In the genomic region with DNA sequence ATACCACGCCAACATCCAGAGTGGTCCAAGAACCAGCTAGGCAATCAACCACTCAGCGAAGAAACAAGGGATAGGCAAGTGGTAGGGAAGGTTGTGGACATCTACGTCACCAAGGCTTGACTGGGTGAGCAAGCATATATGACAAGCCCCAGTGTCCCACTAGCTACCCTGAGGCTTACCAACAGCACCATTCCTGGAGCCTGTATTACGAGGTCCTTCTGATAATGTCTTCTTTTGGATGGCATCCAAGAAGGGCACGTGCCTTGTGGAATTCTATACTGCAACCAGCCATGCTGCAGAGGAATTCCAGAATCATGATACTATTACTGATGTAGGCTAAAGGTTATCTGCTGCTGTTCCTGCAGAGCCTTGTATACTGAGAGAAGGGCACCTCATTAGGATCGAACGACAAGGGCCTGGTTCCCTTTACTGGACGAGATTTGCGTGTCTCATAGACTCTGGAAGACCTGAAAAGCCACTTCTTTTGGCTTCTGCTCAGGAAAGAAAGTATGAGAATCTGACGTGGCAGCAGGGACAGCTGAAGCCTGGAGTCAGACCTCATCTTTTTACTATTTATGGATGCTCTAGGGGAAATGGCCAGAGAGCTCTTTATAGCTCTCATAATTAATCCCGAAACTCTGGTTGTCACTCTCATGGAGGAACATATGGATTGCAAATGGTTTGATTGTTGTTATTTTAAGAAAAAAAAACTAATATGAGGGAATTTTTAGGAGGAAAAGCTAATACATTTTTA, we compare ENCODE assay signal across 16 mouse cellular contexts.
DNase-seq lines count a peak whose midpoint lies in the region; ATAC-seq and TF ChIP-seq lines count a peak whose summit lies in the region.
"Had no signal": no experiment of that assay in that cellular context is flagged by ENCODE, and none has a peak within 500 bp of the region (broad histone marks: within the 10 kb centered on the region; RNA-seq: fewer than 3 reads in every experiment).

No protein-coding gene starts in this region.

- H3K4me2 ChIP-seq in kidney, embryonic 16.5 days (replicated peaks; ENCODE audit: low read depth, low read length), result no peak overlapping the region
- H3K4me2 ChIP-seq in heart, postnatal 0 days (ENCODE audit: low read depth, low read length), result no peak overlapping the region
- H3K4me2 ChIP-seq: embryonic facial prominence, embryonic 12.5 days; midbrain, embryonic 15.5 days; neural tube, embryonic 15.5 days had no signal

- no peaks in the 10 kb centered on the region for H3K9me3 ChIP-seq in kidney, embryonic 16.5 days (ENCODE audit: low read length)
- no peaks in the 10 kb centered on the region for H3K9me3 ChIP-seq in heart, postnatal 0 days (replicated peaks; ENCODE audit: control insufficient read depth, low read length)
- H3K9me3 ChIP-seq: embryonic facial prominence, embryonic 12.5 days; midbrain, embryonic 15.5 days; neural tube, embryonic 15.5 days had no signal

- H3K9ac ChIP-seq in kidney, embryonic 16.5 days (replicated peaks; ENCODE audit: low read length), result no peak overlapping the region
- no peak overlapping the region for H3K9ac ChIP-seq in heart, postnatal 0 days (replicated peaks; ENCODE audit: low read depth, low read length)
- H3K9ac ChIP-seq: embryonic facial prominence, embryonic 12.5 days; liver, embryonic 14.5 days; midbrain, embryonic 15.5 days; neural tube, embryonic 15.5 days had no signal

- TF ChIP-seq EP300 in heart, postnatal 0 days (IDR thresholded peaks at IDR 0.05; ENCODE audit: low read depth), result peak; percentile 48; the same call in 1 of the 2 replicates

- 59% methylated on average over 11 of the region's 11 CpGs for WGBS in kidney, embryonic 16.5 days
- 27% methylated on average over 11 of the region's 11 CpGs for WGBS in heart, postnatal 0 days

- no peak overlapping the region for H3ac ChIP-seq in C2C12 (ENCODE audit: control insufficient read depth, insufficient read length, low read depth)

- H3K27ac ChIP-seq in kidney, embryonic 16.5 days (ENCODE audit: low read length), result peak overlapping the region; percentile 48
- peak overlapping the region; percentile 22; the same call in 1 of the 2 replicates for H3K27ac ChIP-seq in heart, postnatal 0 days (ENCODE audit: low read depth)
- H3K27ac ChIP-seq: embryonic facial prominence, embryonic 12.5 days; liver, embryonic 14.5 days; midbrain, embryonic 15.5 days; neural tube, embryonic 15.5 days had no signal

- ATAC-seq in kidney, embryonic 16.5 days (ENCODE audit: low FRiP score, low TSS enrichment), result peak; percentile 59; the same call in 1 of the 2 replicates
- peak; percentile 82 for ATAC-seq in heart, postnatal 0 days (ENCODE audit: insufficient read depth, low read depth)
- ATAC-seq: midbrain, embryonic 15.5 days had no signal

- no peaks in the 10 kb centered on the region for H3K27me3 ChIP-seq in kidney, embryonic 16.5 days (ENCODE audit: insufficient read depth, low read length)
- H3K27me3 ChIP-seq in C2C12 (ENCODE audit: control insufficient read depth, insufficient read depth, insufficient read length), result no peaks in the 10 kb centered on the region
- no peaks in the 10 kb centered on the region for H3K27me3 ChIP-seq in heart, postnatal 0 days (ENCODE audit: control insufficient read depth, insufficient read depth, low read length)
- H3K27me3 ChIP-seq: embryonic facial prominence, embryonic 12.5 days; midbrain, embryonic 15.5 days; neural tube, embryonic 15.5 days had no signal

- H3K79me3 ChIP-seq in C2C12 (ENCODE audit: low read depth), result no peaks in the 10 kb centered on the region

- peak; percentile 91 for DNase-seq in heart, adult 11 months
- DNase-seq in heart, adult 18-20 months, result no peak
- no peak for DNase-seq in kidney, postnatal 25 days
- peak; percentile 19 for DNase-seq in heart, postnatal 0 days (ENCODE audit: low spot score)
- no peak for DNase-seq in layer of hippocampus, adult 9-10 months (ENCODE audit: low spot score)
- DNase-seq: adrenal gland, adult 2 months; cerebellum, adult 9-10 months; kidney, adult 18-20 months; spleen, adult 18-20 months; thymus, postnatal 25 days had no signal

- H3K36me3 ChIP-seq in kidney, embryonic 16.5 days (ENCODE audit: insufficient read depth, low read length), result no peaks in the 10 kb centered on the region
- no peaks in the 10 kb centered on the region for H3K36me3 ChIP-seq in C2C12 (ENCODE audit: control insufficient read depth, insufficient read depth)
- H3K36me3 ChIP-seq in heart, postnatal 0 days (replicated peaks; ENCODE audit: control insufficient read depth, insufficient read depth, low read length), result no peaks in the 10 kb centered on the region
- H3K36me3 ChIP-seq: embryonic facial prominence, embryonic 12.5 days; midbrain, embryonic 15.5 days; neural tube, embryonic 15.5 days had no signal

- no peaks in the 10 kb centered on the region for H3K79me2 ChIP-seq in C2C12 (ENCODE audit: control insufficient read depth, insufficient read depth)

- TF ChIP-seq CTCF in C2C12 (IDR thresholded peaks at IDR 0.05; ENCODE audit: control insufficient read depth, insufficient read depth, insufficient read length), result no peak
- no peak for TF ChIP-seq CTCF in heart, postnatal 0 days (IDR thresholded peaks at IDR 0.05; ENCODE audit: low read depth)

- H3K4me1 ChIP-seq in kidney, embryonic 16.5 days (ENCODE audit: insufficient read depth, low read length), result peaks cover 7% of the 10 kb centered on the region; the same call in 1 of the 2 replicates
- H3K4me1 ChIP-seq in heart, postnatal 0 days (ENCODE audit: control insufficient read depth, insufficient read depth), result peaks cover 11% of the 10 kb centered on the region
- H3K4me1 ChIP-seq: midbrain, embryonic 15.5 days had no signal

- no peak overlapping the region for H3K4me3 ChIP-seq in kidney, embryonic 16.5 days (ENCODE audit: low read length)
- H3K4me3 ChIP-seq in C2C12 (ENCODE audit: insufficient read depth, poor library complexity, severe bottlenecking), result no peak overlapping the region
- H3K4me3 ChIP-seq in heart, postnatal 0 days (ENCODE audit: low read depth, low read length), result no peak overlapping the region
- H3K4me3 ChIP-seq: embryonic facial prominence, embryonic 12.5 days; midbrain, embryonic 15.5 days; neural tube, embryonic 15.5 days had no signal

TF ChIP-seq in C2C12, 6 proteins besides CTCF, POLR2A, EP300 and RAD21:
- TF ChIP-seq MAX (IDR thresholded peaks at IDR 0.05), result no peak
- TF ChIP-seq FOSL1 (IDR thresholded peaks at IDR 0.05; ENCODE audit: insufficient read depth, low read length, poor library complexity, severe bottlenecking), result no peak
- peak; percentile 21 for TF ChIP-seq MYOD1 (IDR thresholded peaks at IDR 0.05; ENCODE audit: control insufficient read depth, insufficient read length, low read depth)
- TF ChIP-seq MYOG (IDR thresholded peaks at IDR 0.05; ENCODE audit: control insufficient read depth, extremely low read depth, insufficient read length), result no peak
- no peak for TF ChIP-seq CEBPB (IDR thresholded peaks at IDR 0.05; ENCODE audit: low read depth)
- peak; percentile 85 for TF ChIP-seq USF1 (IDR thresholded peaks at IDR 0.05; ENCODE audit: low read depth)
TF ChIP-seq in C2C12: peak in this region for 2.

Comparison
In these comparisons a context has a peak if more than half of its experiments do, and no peak if none do; other contexts are left out.
1. DNase-seq: peak in heart, adult 11 months (single experiment) and heart, postnatal 0 days (single experiment); none in heart, adult 18-20 months (0 of 2), kidney, postnatal 25 days (0 of 2) and layer of hippocampus, adult 9-10 months (single experiment).